ENCODE assay signal across 8 mouse cellular contexts in genomic region chr8:105596362-105597034, GRCm38 (mm10). TPM values are rescaled to one million over a fixed set of nuclear protein-coding genes. Genes with fewer than 3 reads are reported as not detected.
DNase-seq lines count a peak whose midpoint lies in the region; ATAC-seq and TF ChIP-seq lines count a peak whose summit lies in the region.

No protein-coding gene starts in this region.

- WGBS in embryonic facial prominence, embryonic 10.5 days = 5% methylated on average over 14 of the region's 14 CpGs
- 8% methylated on average over 14 of the region's 14 CpGs for WGBS in heart, embryonic 12.5 days
- WGBS in kidney, embryonic 15.5 days = 4% methylated on average over 14 of the region's 14 CpGs
- WGBS in small intestine, adult 2 months = 6% methylated on average over 14 of the region's 14 CpGs

- peak; percentile 48; the same call in 1 of the 2 replicates for ATAC-seq in heart, embryonic 12.5 days (ENCODE audit: insufficient number of reproducible peaks, low FRiP score)
- peak; percentile 72 for ATAC-seq in kidney, embryonic 15.5 days (replicated peaks; ENCODE audit: low FRiP score)

- peak; percentile 86 for DNase-seq in adrenal gland, adult 2 months
- DNase-seq in embryonic facial prominence, embryonic 10.5 days (ENCODE audit: low spot score) = peak; percentile 61
- peak; percentile 92 for DNase-seq in lung, postnatal 25 days (ENCODE audit: low spot score)
- no peak for DNase-seq in left cerebral cortex, adult 11 months (ENCODE audit: low spot score)

- no peak overlapping the region for H3K27ac ChIP-seq in embryonic facial prominence, embryonic 10.5 days (replicated peaks)
- H3K27ac ChIP-seq in heart, embryonic 12.5 days (ENCODE audit: poor library complexity, severe bottlenecking) = no peak overlapping the region
- H3K27ac ChIP-seq in kidney, embryonic 15.5 days = 0 out of 2 replicates have a peak overlapping the region, but pooled peaks have one; percentile 9
- no peak overlapping the region; the same call in 1 of the 2 replicates for H3K27ac ChIP-seq in small intestine, adult 2 months (ENCODE audit: insufficient read depth, low read depth, low read length)

- H3K9ac ChIP-seq in heart, embryonic 12.5 days = peak overlapping the region; percentile 31; the same call in 1 of the 2 replicates
- H3K9ac ChIP-seq in kidney, embryonic 15.5 days = no peak overlapping the region

- H3K9me3 ChIP-seq in E14TG2a.4 (ENCODE audit: low read length) = no peaks in the 10 kb centered on the region
- no peaks in the 10 kb centered on the region for H3K9me3 ChIP-seq in embryonic facial prominence, embryonic 10.5 days
- no peaks in the 10 kb centered on the region for H3K9me3 ChIP-seq in heart, embryonic 12.5 days (replicated peaks)
- H3K9me3 ChIP-seq in kidney, embryonic 15.5 days (replicated peaks) = no peaks in the 10 kb centered on the region

- no peak for TF ChIP-seq POLR2A in small intestine, adult 2 months (IDR thresholded peaks at IDR 0.05; ENCODE audit: low read depth, low read length)

- peak; percentile 60 for TF ChIP-seq CTCF in E14TG2a.4 (conservative IDR thresholded peaks at IDR 0.05; ENCODE audit: low read length)
- peak; percentile 66; the same call in 1 of the 2 replicates for TF ChIP-seq CTCF in small intestine, adult 2 months (IDR thresholded peaks at IDR 0.05; ENCODE audit: extremely low read depth, insufficient read length, insufficient replicate concordance, low read depth, low read length)

- H3K4me2 ChIP-seq in heart, embryonic 12.5 days = peak overlapping the region; percentile 63
- H3K4me2 ChIP-seq in kidney, embryonic 15.5 days = peak overlapping the region; percentile 57

- no peaks in the 10 kb centered on the region for H3K36me3 ChIP-seq in E14TG2a.4 (ENCODE audit: insufficient read depth, low read length)
- H3K36me3 ChIP-seq in embryonic facial prominence, embryonic 10.5 days (replicated peaks) = no peaks in the 10 kb centered on the region
- H3K36me3 ChIP-seq in heart, embryonic 12.5 days = no peaks in the 10 kb centered on the region
- no peaks in the 10 kb centered on the region for H3K36me3 ChIP-seq in kidney, embryonic 15.5 days
- no peaks in the 10 kb centered on the region for H3K36me3 ChIP-seq in small intestine, adult 2 months (ENCODE audit: control insufficient read depth, insufficient read depth, low read length)

- peak overlapping the region; percentile 32; the same call in 1 of the 2 replicates for H3K4me3 ChIP-seq in E14TG2a.4 (replicated peaks; ENCODE audit: low read length)
- peak overlapping the region; percentile 37 for H3K4me3 ChIP-seq in embryonic facial prominence, embryonic 10.5 days
- peak overlapping the region; percentile 26 for H3K4me3 ChIP-seq in heart, embryonic 12.5 days
- peak overlapping the region; percentile 29 for H3K4me3 ChIP-seq in kidney, embryonic 15.5 days (replicated peaks)
- H3K4me3 ChIP-seq in small intestine, adult 2 months (ENCODE audit: low read depth, low read length) = peak overlapping the region; percentile 47

- H3K4me1 ChIP-seq in E14TG2a.4 (replicated peaks; ENCODE audit: low read depth, low read length) = peaks cover 32% of the 10 kb centered on the region
- H3K4me1 ChIP-seq in embryonic facial prominence, embryonic 10.5 days = peaks cover 27% of the 10 kb centered on the region
- peaks cover 30% of the 10 kb centered on the region for H3K4me1 ChIP-seq in heart, embryonic 12.5 days (replicated peaks)
- H3K4me1 ChIP-seq in kidney, embryonic 15.5 days = peaks cover 30% of the 10 kb centered on the region
- no peaks in the 10 kb centered on the region for H3K4me1 ChIP-seq in small intestine, adult 2 months (ENCODE audit: control insufficient read depth, insufficient read depth, insufficient read length, low read length)

- H3K27me3 ChIP-seq in E14TG2a.4 (ENCODE audit: insufficient read depth, low read length) = peaks cover 29% of the 10 kb centered on the region
- peaks cover 20% of the 10 kb centered on the region for H3K27me3 ChIP-seq in embryonic facial prominence, embryonic 10.5 days (replicated peaks; ENCODE audit: low read depth, poor library complexity, severe bottlenecking)
- H3K27me3 ChIP-seq in heart, embryonic 12.5 days (replicated peaks) = no peaks in the 10 kb centered on the region
- no peaks in the 10 kb centered on the region for H3K27me3 ChIP-seq in kidney, embryonic 15.5 days
- no peaks in the 10 kb centered on the region for H3K27me3 ChIP-seq in small intestine, adult 2 months (ENCODE audit: control insufficient read depth, insufficient read depth, low read length)

RNA-seq across cellular contexts. Expression of gene Ripor1, which starts 8.6 kb away (rescaled TPM):
- 10 to 100 TPM; 23.2 to 37.3 TPM for total RNA-seq in adrenal gland, adult 2 months (2021)
- 29.8 and 33.0 TPM in 2 replicates for polyA plus RNA-seq in adrenal gland, adult 2 months (2012; rRNA removed)
- polyA plus RNA-seq in embryonic facial prominence, embryonic 10.5 days (2016; fragmentation: Nextera tagmentation; extraction: Ambion mirVana) = 13.5 and 15.9 TPM in 2 replicates
- 32.8 and 33.4 TPM in 2 replicates for polyA plus RNA-seq in heart, embryonic 12.5 days (2016; fragmentation: Nextera tagmentation; extraction: Ambion mirVana)
- 33.3 and 39.5 TPM in 2 replicates for polyA plus RNA-seq in kidney, embryonic 15.5 days (2015; fragmentation: Nextera tagmentation; extraction: Ambion mirVana)
- 11.8 and 12.0 TPM in 2 replicates for polyA plus RNA-seq in small intestine, adult 2 months (2012; rRNA removed)

RNA-seq across cellular contexts. Expression of gene Atp6v0d1, which starts 30.7 kb away (rescaled TPM):
- total RNA-seq in adrenal gland, adult 2 months (2021) = 100 to 1,000 TPM; 113 to 118 TPM
- 77.6 and 80.3 TPM in 2 replicates for polyA plus RNA-seq in adrenal gland, adult 2 months (2012; rRNA removed)
- 64.7 and 64.9 TPM in 2 replicates for polyA plus RNA-seq in embryonic facial prominence, embryonic 10.5 days (2016; fragmentation: Nextera tagmentation; extraction: Ambion mirVana)
- polyA plus RNA-seq in heart, embryonic 12.5 days (2016; fragmentation: Nextera tagmentation; extraction: Ambion mirVana) = 51.4 and 52.9 TPM in 2 replicates
- 85.8 and 88.3 TPM in 2 replicates for polyA plus RNA-seq in kidney, embryonic 15.5 days (2015; fragmentation: Nextera tagmentation; extraction: Ambion mirVana)
- 41.9 and 70.8 TPM in 2 replicates for polyA plus RNA-seq in small intestine, adult 2 months (2012; rRNA removed)

RNA-seq across cellular contexts. Expression of gene Ctcf, which starts 39.9 kb away (rescaled TPM):
- total RNA-seq in adrenal gland, adult 2 months (2021) = 10 to 100 TPM; 51.5 to 53.4 TPM
- polyA plus RNA-seq in adrenal gland, adult 2 months (2012; rRNA removed) = 14.5 and 15.6 TPM in 2 replicates
- 136 and 137 TPM in 2 replicates for polyA plus RNA-seq in embryonic facial prominence, embryonic 10.5 days (2016; fragmentation: Nextera tagmentation; extraction: Ambion mirVana)
- 66.1 and 75.9 TPM in 2 replicates for polyA plus RNA-seq in heart, embryonic 12.5 days (2016; fragmentation: Nextera tagmentation; extraction: Ambion mirVana)
- polyA plus RNA-seq in kidney, embryonic 15.5 days (2015; fragmentation: Nextera tagmentation; extraction: Ambion mirVana) = 134 TPM in 2 replicates
- polyA plus RNA-seq in small intestine, adult 2 months (2012; rRNA removed) = 5.3 and 8.4 TPM in 2 replicates

RNA-seq across cellular contexts. Expression of gene Agrp, which starts 40.7 kb away (rescaled TPM):
- total RNA-seq in adrenal gland, adult 2 months (2021) = 1 to 10 TPM; 2.3 to 2.4 TPM
- 1.5 and 2.6 TPM in 2 replicates for polyA plus RNA-seq in adrenal gland, adult 2 months (2012; rRNA removed)
- 0.59 and 0.64 TPM in 2 replicates for polyA plus RNA-seq in embryonic facial prominence, embryonic 10.5 days (2016; fragmentation: Nextera tagmentation; extraction: Ambion mirVana)
- 0.51 and 0.64 TPM in 2 replicates for polyA plus RNA-seq in heart, embryonic 12.5 days (2016; fragmentation: Nextera tagmentation; extraction: Ambion mirVana)
- polyA plus RNA-seq in kidney, embryonic 15.5 days (2015; fragmentation: Nextera tagmentation; extraction: Ambion mirVana) = 0.83 and 1.1 TPM in 2 replicates
- polyA plus RNA-seq in small intestine, adult 2 months (2012; rRNA removed) = 0.35 TPM in 1 of 2 replicates, not detected in the other
